Mouse (Mus musculus): ENCODE data around the gene Flt1. TPM values are rescaled to one million over a fixed set of nuclear protein-coding genes. Genes with fewer than 3 reads are reported as not detected.
A peak's percentile ranks its signal among the peaks of the same experiment; 100 is the strongest.

Flt1 gene
- polyA plus RNA-seq, 1 experiment from 2014 or later: 22.9 TPM

DNA sequence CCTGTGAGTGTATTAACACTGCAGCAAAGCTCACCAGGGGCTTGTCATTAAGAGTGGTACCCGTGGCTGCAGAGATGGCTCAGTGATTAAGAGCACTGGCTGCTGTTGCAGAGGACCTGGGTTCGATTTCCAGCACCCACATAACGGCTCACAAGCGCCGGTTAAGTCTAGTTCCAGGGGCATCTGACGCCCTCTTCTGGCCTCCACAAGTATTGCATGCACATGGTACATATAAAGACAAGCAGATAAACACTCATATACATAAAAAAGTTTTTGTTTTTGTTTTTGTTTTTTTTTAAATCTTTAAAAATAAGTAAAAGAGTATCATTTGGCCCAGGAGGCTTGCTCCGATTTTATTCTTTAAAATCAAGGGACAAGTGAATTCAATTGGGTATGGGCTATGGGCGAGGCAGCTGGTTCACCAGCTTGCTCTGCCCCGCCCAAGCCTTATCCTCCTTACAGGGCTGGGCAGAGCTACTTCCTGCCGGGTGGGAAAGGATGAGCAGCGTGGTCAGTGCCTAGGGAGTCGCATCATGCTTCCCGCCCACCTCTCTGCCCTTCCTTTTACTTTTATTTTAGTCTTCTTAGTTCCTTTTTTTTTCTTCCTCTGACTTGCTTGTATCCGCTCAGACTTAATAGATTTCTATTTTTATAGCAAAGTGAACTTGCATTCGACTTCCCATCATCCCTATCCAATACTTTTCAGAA is 57.0 kb downstream of the Flt1 start:
- no peaks in the 10 kb centered on the region for H3K4me1 ChIP-seq (ENCODE audit: insufficient read depth)
- no peak for TF ChIP-seq CTCF (IDR thresholded peaks at IDR 0.05; ENCODE audit: low read depth)
- no peaks in the 10 kb centered on the region for H3K27me3 ChIP-seq (ENCODE audit: insufficient read depth, low read length)
- no peak for DNase-seq
- no peak for ATAC-seq (ENCODE audit: insufficient read depth)
- no peaks in the 10 kb centered on the region for H3K9me3 ChIP-seq (ENCODE audit: low read depth, low read length)
- no peak overlapping the region for H3K4me3 ChIP-seq (ENCODE audit: low read depth, low read length)
- WGBS: 89% methylated on average over 15 of the region's 15 CpGs
- H3K4me2 ChIP-seq: no peak overlapping the region
- no peak overlapping the region for H3K27ac ChIP-seq (ENCODE audit: low read depth)
- no peak overlapping the region for H3K9ac ChIP-seq
- H3K36me3 ChIP-seq (ENCODE audit: insufficient read depth): no peaks in the 10 kb centered on the region

DNA sequence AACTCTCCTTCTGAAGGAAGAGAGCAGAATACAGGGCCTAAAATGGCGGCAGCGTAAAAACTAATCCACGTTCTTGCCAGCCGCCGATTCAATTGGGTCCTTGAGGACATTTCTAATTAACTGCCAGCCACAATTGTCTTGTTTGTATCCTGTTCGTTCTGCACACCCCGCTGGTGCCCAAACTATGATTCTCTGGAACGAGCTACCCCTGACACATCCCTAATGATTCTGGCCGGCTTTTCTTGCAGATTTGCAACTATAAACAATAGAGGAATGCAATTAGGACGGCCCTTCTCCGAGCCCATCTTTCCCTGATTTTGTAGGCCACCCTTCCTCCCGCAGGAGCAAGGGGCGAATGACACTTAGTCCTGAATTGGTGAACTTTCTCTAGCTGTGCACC is 59.9 kb downstream of the Flt1 start:
- no peak for ATAC-seq (ENCODE audit: insufficient read depth)
- H3K9ac ChIP-seq: no peak overlapping the region
- H3K4me3 ChIP-seq (ENCODE audit: low read depth, low read length): no peak overlapping the region
- no peak for TF ChIP-seq CTCF (IDR thresholded peaks at IDR 0.05; ENCODE audit: low read depth)
- H3K4me1 ChIP-seq (ENCODE audit: insufficient read depth): no peaks in the 10 kb centered on the region
- 80% methylated on average over 13 of the region's 13 CpGs for WGBS
- H3K4me2 ChIP-seq: no peak overlapping the region
- no peaks in the 10 kb centered on the region for H3K36me3 ChIP-seq (ENCODE audit: insufficient read depth)
- no peak overlapping the region for H3K27ac ChIP-seq (ENCODE audit: low read depth)
- no peaks in the 10 kb centered on the region for H3K27me3 ChIP-seq (ENCODE audit: insufficient read depth, low read length)
- no peak for DNase-seq
- H3K9me3 ChIP-seq (ENCODE audit: low read depth, low read length): no peaks in the 10 kb centered on the region

DNA sequence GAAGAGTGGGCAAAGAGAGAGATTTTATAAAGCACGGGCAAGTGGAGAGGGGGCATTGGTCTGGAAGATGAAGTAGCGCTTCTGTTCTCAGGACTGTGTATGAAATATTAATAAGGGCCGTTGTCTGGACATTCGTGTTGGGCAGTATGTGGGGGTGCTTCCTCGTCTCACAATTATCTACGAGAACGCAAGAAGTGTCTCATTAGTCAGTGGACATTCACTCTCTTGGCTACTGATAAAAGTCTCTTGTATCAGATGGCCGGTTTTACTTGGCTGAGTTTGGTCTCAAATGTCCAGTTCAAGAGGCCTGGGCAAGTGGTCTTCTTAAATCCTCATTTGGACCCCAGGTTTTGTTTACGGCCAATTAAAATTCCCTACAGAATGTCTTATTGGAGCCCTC is 60.4 kb downstream of the Flt1 start:
- no peak overlapping the region for H3K4me2 ChIP-seq
- no peaks in the 10 kb centered on the region for H3K9me3 ChIP-seq (ENCODE audit: low read depth, low read length)
- H3K4me1 ChIP-seq (ENCODE audit: insufficient read depth): no peaks in the 10 kb centered on the region
- no peak overlapping the region for H3K9ac ChIP-seq
- no peak overlapping the region for H3K4me3 ChIP-seq (ENCODE audit: low read depth, low read length)
- 81% methylated on average over 9 of the region's 9 CpGs for WGBS
- no peak for DNase-seq
- no peaks in the 10 kb centered on the region for H3K36me3 ChIP-seq (ENCODE audit: insufficient read depth)
- no peak for TF ChIP-seq CTCF (IDR thresholded peaks at IDR 0.05; ENCODE audit: low read depth)
- ATAC-seq (ENCODE audit: insufficient read depth): no peak
- no peaks in the 10 kb centered on the region for H3K27me3 ChIP-seq (ENCODE audit: insufficient read depth, low read length)
- no peak overlapping the region for H3K27ac ChIP-seq (ENCODE audit: low read depth)

DNA sequence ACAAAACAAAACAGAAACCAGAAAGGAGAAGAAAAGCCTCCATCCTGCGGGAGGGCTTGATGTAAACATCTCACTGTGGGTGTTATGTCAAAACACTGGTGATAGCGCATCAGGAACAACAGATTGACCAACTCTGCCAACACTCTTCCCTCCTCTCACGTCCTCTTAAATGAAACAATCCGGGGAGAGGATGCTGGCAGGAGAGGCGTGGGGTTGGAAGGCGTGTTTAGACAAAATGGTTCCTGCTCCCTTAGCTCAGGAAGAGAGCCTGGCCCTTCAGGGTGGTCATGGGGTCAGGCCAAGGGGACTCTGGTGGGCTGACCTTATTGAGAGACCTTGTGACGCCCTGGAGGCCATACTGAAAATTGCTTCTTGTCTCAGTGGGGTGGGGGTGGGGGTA is 65.9 kb downstream of the Flt1 start:
- Histone ChIP-seq H3K9me3 (ENCODE audit: low read depth, low read length) (no peaks in the 10 kb centered on the region), H3K9ac (no peak overlapping the region)
- peak; percentile 77 for DNase-seq

DNA sequence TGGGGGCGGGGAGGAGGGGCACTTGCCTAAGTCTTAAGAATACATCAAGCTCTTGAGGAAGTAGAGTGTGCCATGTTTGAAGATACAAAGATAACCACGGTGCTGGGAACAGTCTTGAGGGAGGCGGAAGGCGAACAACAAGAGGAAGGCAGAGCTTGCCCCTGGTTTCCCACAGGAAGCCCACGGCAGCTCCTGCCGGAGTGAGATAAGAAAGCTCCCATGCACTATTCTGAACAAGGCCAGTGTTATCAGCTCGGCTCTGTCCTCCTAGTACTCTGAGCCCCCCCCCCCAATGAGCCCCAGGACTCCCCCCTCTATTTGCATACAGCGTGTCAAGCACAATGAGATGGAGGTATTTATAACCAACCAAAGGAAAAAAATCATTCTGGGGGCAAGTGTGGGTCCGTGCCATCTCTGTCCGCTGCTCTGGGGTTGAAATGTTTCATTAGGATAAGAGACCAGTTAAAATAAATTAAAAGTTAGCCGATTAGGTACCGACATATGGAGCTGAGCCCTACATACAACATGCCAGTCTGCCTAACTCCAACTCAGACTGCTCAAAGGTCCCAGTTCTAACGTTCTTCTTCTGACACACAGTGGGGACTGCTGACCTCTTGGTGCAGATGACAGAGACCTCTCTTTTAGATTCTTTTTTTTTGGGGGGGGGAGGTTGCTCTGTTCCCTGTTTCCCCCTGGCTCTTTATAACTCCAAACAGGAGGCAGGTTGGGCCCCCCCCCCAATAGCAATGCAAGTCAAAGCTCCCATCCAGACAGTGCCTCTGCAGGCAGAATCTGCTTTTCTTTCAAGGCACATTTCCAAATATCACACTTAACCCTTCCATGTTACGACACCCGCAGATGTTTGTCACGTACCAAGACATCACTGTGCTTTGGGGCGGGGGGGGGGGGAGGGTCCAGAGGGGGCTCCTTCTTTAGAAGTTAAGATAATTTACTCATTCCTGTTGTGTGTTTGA is 67.6 kb downstream of the Flt1 start:
- no peak for TF ChIP-seq CTCF (IDR thresholded peaks at IDR 0.05; ENCODE audit: low read depth)
- DNase-seq (peak; percentile 65), ATAC-seq (ENCODE audit: insufficient read depth) (peak; percentile 78)
- no peak overlapping the region; the same call in 1 of the 2 replicates for H3K4me2 ChIP-seq
- no peak overlapping the region for H3K4me3 ChIP-seq (ENCODE audit: low read depth, low read length)
- peak overlapping the region; percentile 74 for H3K27ac ChIP-seq (ENCODE audit: low read depth)
- no peaks in the 10 kb centered on the region for H3K9me3 ChIP-seq (ENCODE audit: low read depth, low read length)
- no peaks in the 10 kb centered on the region for H3K4me1 ChIP-seq (ENCODE audit: insufficient read depth)
- H3K9ac ChIP-seq: no peak overlapping the region
- 42% methylated on average over 17 of the region's 17 CpGs for WGBS
- H3K27me3 ChIP-seq (ENCODE audit: insufficient read depth, low read length): no peaks in the 10 kb centered on the region
- H3K36me3 ChIP-seq (ENCODE audit: insufficient read depth): peaks cover 3% of the 10 kb centered on the region; the same call in 1 of the 2 replicates

More for the DNA sequence above, 65.9 kb downstream of the Flt1 start:
- WGBS: 39% methylated on average over 7 of the region's 7 CpGs
- TF ChIP-seq CTCF (IDR thresholded peaks at IDR 0.05; ENCODE audit: low read depth): peak; percentile 7; the same call in 1 of the 2 replicates
- Histone ChIP-seq H3K4me2 (no peak overlapping the region; the same call in 1 of the 2 replicates), H3K4me3 (ENCODE audit: low read depth, low read length) (no peak overlapping the region), H3K4me1 (ENCODE audit: insufficient read depth) (no peaks in the 10 kb centered on the region), H3K36me3 (ENCODE audit: insufficient read depth) (no peaks in the 10 kb centered on the region), H3K27ac (ENCODE audit: low read depth) (no peak overlapping the region), H3K27me3 (ENCODE audit: insufficient read depth, low read length) (no peaks in the 10 kb centered on the region)
- peak; percentile 64; the same call in 1 of the 2 replicates for ATAC-seq (ENCODE audit: insufficient read depth)

DNA sequence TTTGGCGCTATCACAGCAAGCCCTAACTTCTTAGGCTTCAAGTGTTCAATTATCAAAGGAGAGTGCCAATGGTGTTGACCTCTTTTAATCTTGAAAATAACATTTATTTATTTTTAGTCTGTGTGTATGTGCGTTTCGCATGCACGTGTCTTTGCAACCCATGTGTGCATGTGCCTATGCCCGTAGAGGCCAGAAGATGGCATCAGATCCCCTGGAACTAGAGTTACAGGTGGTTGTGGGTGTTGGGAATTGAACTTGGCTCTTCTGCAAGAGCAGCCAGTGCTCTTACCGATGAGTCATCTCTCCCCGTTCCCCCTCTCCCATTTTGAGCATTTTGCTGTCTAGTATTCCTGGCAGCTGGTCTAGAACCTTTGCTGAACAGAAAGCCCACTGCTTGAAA is 70.0 kb downstream of the Flt1 start:
- WGBS: 75% methylated on average over 7 of the region's 7 CpGs
- no peak overlapping the region for H3K4me2 ChIP-seq
- peak; percentile 24 for TF ChIP-seq CTCF (IDR thresholded peaks at IDR 0.05; ENCODE audit: low read depth)
- no peaks in the 10 kb centered on the region for H3K4me1 ChIP-seq (ENCODE audit: insufficient read depth)
- H3K9ac ChIP-seq: no peak overlapping the region
- H3K9me3 ChIP-seq (ENCODE audit: low read depth, low read length): no peaks in the 10 kb centered on the region
- no peak overlapping the region for H3K27ac ChIP-seq (ENCODE audit: low read depth)
- H3K4me3 ChIP-seq (ENCODE audit: low read depth, low read length): no peak overlapping the region
- ATAC-seq (ENCODE audit: insufficient read depth) (no peak), DNase-seq (no peak)
- H3K36me3 ChIP-seq (ENCODE audit: insufficient read depth): peaks cover 3% of the 10 kb centered on the region; the same call in 1 of the 2 replicates
- H3K27me3 ChIP-seq (ENCODE audit: insufficient read depth, low read length): no peaks in the 10 kb centered on the region

DNA sequence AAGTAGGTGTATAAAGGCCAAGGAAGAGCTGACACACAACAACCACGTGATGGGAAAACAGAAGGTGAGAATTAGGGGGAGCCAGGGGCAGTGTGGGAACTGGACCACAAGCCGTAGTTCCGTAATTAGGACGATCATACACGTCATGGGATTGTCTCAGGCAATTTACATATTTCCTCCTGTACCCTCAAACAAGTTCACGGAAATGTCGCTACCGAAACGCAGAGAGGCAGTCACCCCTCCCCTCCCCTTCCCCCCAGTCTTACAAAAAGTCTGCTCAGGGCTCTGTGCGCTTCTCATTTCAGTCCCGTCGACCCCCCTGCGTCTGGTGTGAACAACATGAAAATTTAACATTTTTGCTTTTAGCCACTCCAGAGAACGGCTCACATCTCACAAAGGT is 74.6 kb downstream of the Flt1 start:
- Histone ChIP-seq H3K4me3 (ENCODE audit: low read depth, low read length) (no peak overlapping the region), H3K9me3 (ENCODE audit: low read depth, low read length) (no peaks in the 10 kb centered on the region), H3K4me1 (ENCODE audit: insufficient read depth) (no peaks in the 10 kb centered on the region), H3K36me3 (ENCODE audit: insufficient read depth) (peaks cover 3% of the 10 kb centered on the region; the same call in 1 of the 2 replicates), H3K9ac (no peak overlapping the region), H3K27me3 (ENCODE audit: insufficient read depth, low read length) (no peaks in the 10 kb centered on the region), H3K27ac (ENCODE audit: low read depth) (no peak overlapping the region), H3K4me2 (no peak overlapping the region)
- no peak for ATAC-seq (ENCODE audit: insufficient read depth)
- 79% methylated on average over 14 of the region's 14 CpGs for WGBS
- DNase-seq: no peak
- no peak for TF ChIP-seq CTCF (IDR thresholded peaks at IDR 0.05; ENCODE audit: low read depth)
